Mouse (Mus musculus): ENCODE data around the gene A830031A19Rik. TPM values are rescaled to one million over a fixed set of nuclear protein-coding genes. Genes with fewer than 3 reads are reported as not detected.

A830031A19Rik gene
- not detected in 2 replicates for polyA plus RNA-seq (2015; fragmentation: Nextera tagmentation; extraction: Ambion mirVana)

GRCm38 (mm10) chr11:24074634-24075104, at the start of gene A830031A19Rik:
Gene A830031A19Rik (minus strand): TSS chr11:24075054.
- WGBS = 1% methylated on average over 11 of the region's 11 CpGs
- TF ChIP-seq CTCF (IDR thresholded peaks at IDR 0.05; ENCODE audit: low read depth) = no peak
- Histone ChIP-seq H3K36me3 (ENCODE audit: control insufficient read depth, insufficient read depth) (no peaks in the 10 kb centered on the region), H3K9ac (ENCODE audit: low read depth, low read length) (peak within 1 kb of the TSS; percentile 72; the same call in 1 of the 2 replicates), H3K4me2 (replicated peaks; ENCODE audit: low read depth) (peak within 1 kb of the TSS; percentile 100), H3K27ac (ENCODE audit: low read depth, low read length) (no peak within 1 kb of the TSS), H3K9me3 (ENCODE audit: control insufficient read depth) (no peaks in the 10 kb centered on the region), H3K27me3 (replicated peaks; ENCODE audit: control insufficient read depth, insufficient read depth, low read length) (peaks cover 27% of the 10 kb centered on the region), H3K4me3 (ENCODE audit: low read depth, low read length) (peak within 1 kb of the TSS; percentile 76), H3K4me1 (replicated peaks; ENCODE audit: control insufficient read depth, insufficient read depth, low read length) (no peaks in the 10 kb centered on the region)
- no peak for ATAC-seq

DNA sequence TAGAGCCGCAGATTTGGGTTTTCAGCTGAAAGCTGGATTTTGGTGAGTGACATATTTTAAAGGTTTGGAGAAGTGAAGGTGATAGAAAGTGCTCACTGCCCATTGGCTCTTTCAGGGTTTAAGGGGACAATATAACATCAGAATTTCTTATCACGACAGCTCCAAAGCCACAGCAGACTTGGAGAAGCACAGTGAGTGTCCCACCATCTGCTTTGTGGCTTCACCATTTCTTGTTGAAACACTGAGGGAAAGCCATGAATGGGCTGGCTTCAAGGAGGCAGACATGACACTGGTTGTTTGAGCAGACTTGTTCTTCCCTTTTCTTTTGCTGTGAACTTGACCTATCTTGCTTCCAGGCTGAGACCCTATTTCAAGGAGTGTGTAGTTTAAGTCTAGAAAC, 49.1 kb upstream of the A830031A19Rik start:
- Histone ChIP-seq H3K4me2 (replicated peaks; ENCODE audit: low read depth) (no peak overlapping the region), H3K27ac (ENCODE audit: low read depth, low read length) (no peak overlapping the region), H3K36me3 (ENCODE audit: control insufficient read depth, insufficient read depth) (no peaks in the 10 kb centered on the region), H3K27me3 (replicated peaks; ENCODE audit: control insufficient read depth, insufficient read depth, low read length) (no peaks in the 10 kb centered on the region), H3K9ac (ENCODE audit: low read depth, low read length) (no peak overlapping the region), H3K9me3 (ENCODE audit: control insufficient read depth) (no peaks in the 10 kb centered on the region), H3K4me1 (replicated peaks; ENCODE audit: control insufficient read depth, insufficient read depth, low read length) (no peaks in the 10 kb centered on the region; the same call in 1 of the 2 replicates), H3K4me3 (ENCODE audit: low read depth, low read length) (no peak overlapping the region)
- TF ChIP-seq CTCF (IDR thresholded peaks at IDR 0.05; ENCODE audit: low read depth) = no peak
- ATAC-seq = no peak
- WGBS = 88% methylated on average over 2 of the region's 2 CpGs

DNA sequence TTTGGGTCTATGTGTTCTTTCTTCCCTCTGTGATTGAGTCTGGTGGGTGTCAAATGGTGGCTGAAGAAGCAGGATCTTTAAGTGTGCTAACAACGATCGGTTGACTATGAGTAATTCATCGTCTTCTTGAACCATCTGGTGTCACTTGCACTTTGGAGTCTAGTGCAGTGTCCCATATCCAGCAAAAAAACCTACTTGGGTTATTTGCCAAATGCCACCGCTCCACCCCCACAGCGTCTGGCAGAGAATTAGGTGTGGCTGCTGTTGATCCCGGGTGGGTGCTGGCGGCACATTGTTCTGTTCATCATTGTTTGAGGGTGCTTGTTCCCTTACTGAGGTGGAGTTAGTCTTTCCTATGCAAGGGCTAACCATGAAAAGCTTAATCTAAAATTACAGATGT, 48.0 kb upstream of the A830031A19Rik start:
- TF ChIP-seq CTCF (IDR thresholded peaks at IDR 0.05; ENCODE audit: low read depth) = no peak
- WGBS = 53% methylated on average over 7 of the region's 7 CpGs
- Histone ChIP-seq H3K4me2 (replicated peaks; ENCODE audit: low read depth) (no peak overlapping the region), H3K36me3 (ENCODE audit: control insufficient read depth, insufficient read depth) (no peaks in the 10 kb centered on the region), H3K9me3 (ENCODE audit: control insufficient read depth) (no peaks in the 10 kb centered on the region), H3K4me1 (replicated peaks; ENCODE audit: control insufficient read depth, insufficient read depth, low read length) (no peaks in the 10 kb centered on the region; the same call in 1 of the 2 replicates), H3K4me3 (ENCODE audit: low read depth, low read length) (no peak overlapping the region), H3K27ac (ENCODE audit: low read depth, low read length) (no peak overlapping the region), H3K9ac (ENCODE audit: low read depth, low read length) (no peak overlapping the region), H3K27me3 (replicated peaks; ENCODE audit: control insufficient read depth, insufficient read depth, low read length) (no peaks in the 10 kb centered on the region)
- ATAC-seq = peak; percentile 55; the same call in 1 of the 2 replicates

GRCm38 (mm10) chr11:24121136-24121535, 46.3 kb upstream of the A830031A19Rik start:
- no peak overlapping the region for H3K9ac ChIP-seq (ENCODE audit: low read depth, low read length)
- H3K27ac ChIP-seq (ENCODE audit: low read depth, low read length) = no peak overlapping the region

DNA sequence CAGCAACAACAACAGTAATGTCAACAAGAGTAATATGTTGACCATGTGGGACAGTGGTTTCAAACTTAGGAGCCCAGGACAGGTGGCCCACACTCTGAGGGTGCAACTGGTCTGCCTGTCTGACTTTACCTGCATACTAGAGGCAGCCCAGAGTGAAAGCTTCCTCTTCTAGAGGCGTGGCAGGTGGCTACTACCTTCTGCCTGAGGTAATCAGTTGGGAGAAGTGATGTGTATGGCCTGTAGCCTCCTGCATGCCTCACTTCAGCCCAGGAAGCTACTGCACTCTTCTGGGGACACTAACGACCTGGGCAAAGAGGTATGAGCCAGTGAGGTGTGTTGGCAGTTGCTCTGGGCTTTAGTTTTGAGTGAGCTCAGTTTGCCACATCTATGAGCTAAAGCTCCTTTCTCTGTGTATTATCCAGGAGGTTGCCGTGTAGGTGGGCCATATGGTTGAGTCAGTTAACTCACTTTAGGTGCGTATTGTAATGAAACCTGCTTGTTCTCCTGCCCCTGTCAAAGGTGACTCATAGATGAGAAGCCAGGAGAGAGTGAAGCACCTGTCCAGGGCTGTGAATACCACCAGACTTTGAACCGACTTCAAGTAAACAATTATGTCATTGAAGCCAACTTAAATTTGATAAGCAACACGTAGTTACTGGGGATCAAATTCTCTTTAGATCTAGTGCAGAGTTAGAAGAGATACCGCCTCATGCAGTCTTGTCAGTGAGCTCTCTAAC, 41.9 kb upstream of the A830031A19Rik start:
- no peak overlapping the region for H3K27ac ChIP-seq (ENCODE audit: low read depth, low read length)

More at GRCm38 (mm10) chr11:24121136-24121535, 46.3 kb upstream of the A830031A19Rik start:
- H3K4me3 ChIP-seq (ENCODE audit: low read depth, low read length) = no peak overlapping the region
- TF ChIP-seq CTCF (IDR thresholded peaks at IDR 0.05; ENCODE audit: low read depth) = no peak
- no peak overlapping the region for H3K4me2 ChIP-seq (replicated peaks; ENCODE audit: low read depth)
- no peak for ATAC-seq
- 86% methylated on average over 9 of the region's 9 CpGs for WGBS
- H3K9me3 ChIP-seq (ENCODE audit: control insufficient read depth) = no peaks in the 10 kb centered on the region
- H3K4me1 ChIP-seq (replicated peaks; ENCODE audit: control insufficient read depth, insufficient read depth, low read length) = no peaks in the 10 kb centered on the region
- no peaks in the 10 kb centered on the region for H3K27me3 ChIP-seq (replicated peaks; ENCODE audit: control insufficient read depth, insufficient read depth, low read length)
- no peaks in the 10 kb centered on the region for H3K36me3 ChIP-seq (ENCODE audit: control insufficient read depth, insufficient read depth)

DNA sequence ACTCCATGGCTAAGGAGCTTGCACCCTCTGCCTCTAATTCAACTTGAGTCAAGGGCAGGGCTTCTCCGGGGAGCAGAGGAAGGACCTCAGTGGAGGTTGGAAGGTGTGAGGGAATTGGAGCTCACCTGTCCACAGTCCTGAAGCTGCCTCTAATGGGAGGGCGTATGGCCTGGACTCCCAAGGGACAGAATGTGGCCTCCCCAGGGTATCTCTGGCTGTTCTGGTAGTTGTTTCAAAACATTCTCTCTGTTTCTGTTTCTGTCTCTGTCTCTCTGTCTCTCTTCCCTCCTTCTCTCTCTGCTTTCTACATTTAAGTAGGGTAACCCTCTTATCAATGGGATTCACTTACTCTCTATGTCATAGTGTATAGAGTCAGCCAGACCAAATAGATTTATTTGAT, 41.2 kb upstream of the A830031A19Rik start:
- TF ChIP-seq CTCF (IDR thresholded peaks at IDR 0.05; ENCODE audit: low read depth) = no peak
- no peaks in the 10 kb centered on the region for H3K36me3 ChIP-seq (ENCODE audit: control insufficient read depth, insufficient read depth)
- 84% methylated on average over 2 of the region's 2 CpGs for WGBS
- H3K9me3 ChIP-seq (ENCODE audit: control insufficient read depth) = no peaks in the 10 kb centered on the region
- H3K4me2 ChIP-seq (replicated peaks; ENCODE audit: low read depth) = no peak overlapping the region
- no peaks in the 10 kb centered on the region for H3K27me3 ChIP-seq (replicated peaks; ENCODE audit: control insufficient read depth, insufficient read depth, low read length)
- H3K9ac ChIP-seq (ENCODE audit: low read depth, low read length) = no peak overlapping the region
- no peak overlapping the region for H3K4me3 ChIP-seq (ENCODE audit: low read depth, low read length)
- no peaks in the 10 kb centered on the region for H3K4me1 ChIP-seq (replicated peaks; ENCODE audit: control insufficient read depth, insufficient read depth, low read length)
- no peak for ATAC-seq
- no peak overlapping the region for H3K27ac ChIP-seq (ENCODE audit: low read depth, low read length)

More for the DNA sequence above, 41.9 kb upstream of the A830031A19Rik start:
- H3K9me3 ChIP-seq (ENCODE audit: control insufficient read depth) = no peaks in the 10 kb centered on the region
- H3K4me2 ChIP-seq (replicated peaks; ENCODE audit: low read depth) = no peak overlapping the region
- H3K4me3 ChIP-seq (ENCODE audit: low read depth, low read length) = no peak overlapping the region
- 39% methylated on average over 7 of the region's 7 CpGs for WGBS
- ATAC-seq = peak; percentile 87
- H3K4me1 ChIP-seq (replicated peaks; ENCODE audit: control insufficient read depth, insufficient read depth, low read length) = no peaks in the 10 kb centered on the region
- no peak overlapping the region for H3K9ac ChIP-seq (ENCODE audit: low read depth, low read length)
- no peaks in the 10 kb centered on the region for H3K36me3 ChIP-seq (ENCODE audit: control insufficient read depth, insufficient read depth)
- TF ChIP-seq CTCF (IDR thresholded peaks at IDR 0.05; ENCODE audit: low read depth) = no peak
- no peaks in the 10 kb centered on the region for H3K27me3 ChIP-seq (replicated peaks; ENCODE audit: control insufficient read depth, insufficient read depth, low read length)

Data from intestine, postnatal 0 days (tissue).